Mouse (Mus musculus) cortical plate, adult 2 months (tissue): Measurements from ENCODE around the gene Klrc3.
"Not testable (repeated sequence)": the region's sequence is repeated elsewhere in the genome, so short reads cannot be mapped to it uniquely, and the experiment has no call there.

ENCODE experiments used
- CTCF ChIP-seq: fragments of 200-500 bp; IDR thresholded peaks from 2 replicates; pipeline ENCODE4 v1.5.1; 2011; ENCODE audit warnings: mild to moderate bottlenecking, control low read depth, low read length; ENCODE audit not compliant: insufficient read depth; ENCODE audit errors: extremely low read depth
- POLR2A ChIP-seq: fragments of 200-500 bp; IDR thresholded peaks from 2 replicates; pipeline ENCODE4 v1.6.1; 2011; ENCODE audit warnings: mild to moderate bottlenecking, low read length, control low read depth; ENCODE audit not compliant: insufficient read depth; ENCODE audit errors: extremely low read depth

- not testable (repeated sequence) for TF ChIP-seq CTCF, POLR2A
These were observed 17.5 kb upstream of the Klrc3 start, which contains the start of gene Klrc2 for GRCm38 (mm10) chr6:129660589-129660988.
